Mouse (Mus musculus): Measurements from ENCODE around the gene Kcnma1.

The Kcnma1 gene

GRCm38 (mm10) chr14:23602054-23602453 is 412.2 kb downstream of the Kcnma1 start:
- in situ Hi-C loops (cut with MboI, MseI) = no loop called here

GRCm38 (mm10) chr14:23594629-23595028 is 419.7 kb downstream of the Kcnma1 start:
- in situ Hi-C loops (cut with MboI, MseI) = no loop called here

- in situ Hi-C loops (cut with MboI, MseI) = no loop called here
Measured at GRCm38 (mm10) chr14:23592826-23593447, 421.4 kb downstream of the Kcnma1 start.

- in situ Hi-C loops (cut with MboI, MseI) = no loop called here
Measured at GRCm38 (mm10) chr14:23589744-23590481, 424.4 kb downstream of the Kcnma1 start.

GRCm38 (mm10) chr14:23587451-23587850 is 426.8 kb downstream of the Kcnma1 start:
- in situ Hi-C loops (cut with MboI, MseI) = no loop called here

GRCm38 (mm10) chr14:23583235-23583634 is 431.1 kb downstream of the Kcnma1 start:
- in situ Hi-C loops (cut with MboI, MseI) = no loop called here

- in situ Hi-C loops (cut with MboI, MseI) = no loop called here
Measured at GRCm38 (mm10) chr14:23581282-23581681, 433.0 kb downstream of the Kcnma1 start.

GRCm38 (mm10) chr14:23575951-23576350 is 438.3 kb downstream of the Kcnma1 start:
- in situ Hi-C loops (cut with MboI, MseI) = no loop called here

- in situ Hi-C loops (cut with MboI, MseI) = no loop called here
Measured at GRCm38 (mm10) chr14:23574136-23574535, 440.2 kb downstream of the Kcnma1 start.

- in situ Hi-C loops (cut with MboI, MseI) = no loop called here
Measured at GRCm38 (mm10) chr14:23573385-23573784, 440.9 kb downstream of the Kcnma1 start.

- in situ Hi-C loops (cut with MboI, MseI) = no loop called here
Measured at GRCm38 (mm10) chr14:23572778-23573177, 441.5 kb downstream of the Kcnma1 start.

GRCm38 (mm10) chr14:23570251-23570650 is 444.0 kb downstream of the Kcnma1 start:
- in situ Hi-C loops (cut with MboI, MseI) = no loop called here

GRCm38 (mm10) chr14:23565931-23566330 is 448.4 kb downstream of the Kcnma1 start:
- in situ Hi-C loops (cut with MboI, MseI) = no loop called here

- in situ Hi-C loops (cut with MboI, MseI) = no loop called here
Measured at GRCm38 (mm10) chr14:23564474-23564873, 449.8 kb downstream of the Kcnma1 start.

- in situ Hi-C loops (cut with MboI, MseI) = no loop called here
Measured at GRCm38 (mm10) chr14:23563180-23563579, 451.1 kb downstream of the Kcnma1 start.

GRCm38 (mm10) chr14:23555647-23556046 is 458.6 kb downstream of the Kcnma1 start:
- in situ Hi-C loops (cut with MboI, MseI) = no loop called here

- in situ Hi-C loops (cut with MboI, MseI) = no loop called here
Measured at GRCm38 (mm10) chr14:23552252-23552974, 461.9 kb downstream of the Kcnma1 start.

GRCm38 (mm10) chr14:23550467-23550866 is 463.8 kb downstream of the Kcnma1 start:
- in situ Hi-C loops (cut with MboI, MseI) = no loop called here

- in situ Hi-C loops (cut with MboI, MseI) = no loop called here
Measured at GRCm38 (mm10) chr14:23542131-23542530, 472.2 kb downstream of the Kcnma1 start.

- in situ Hi-C loops (cut with MboI, MseI) = no loop called here
Measured at GRCm38 (mm10) chr14:23539621-23540020, 474.7 kb downstream of the Kcnma1 start.

GRCm38 (mm10) chr14:23533346-23533745 is 480.9 kb downstream of the Kcnma1 start:
- in situ Hi-C loops (cut with MboI, MseI) = no loop called here

GRCm38 (mm10) chr14:23531735-23532525 is 482.4 kb downstream of the Kcnma1 start:
- in situ Hi-C loops (cut with MboI, MseI) = no loop called here
